In the genomic region with DNA sequence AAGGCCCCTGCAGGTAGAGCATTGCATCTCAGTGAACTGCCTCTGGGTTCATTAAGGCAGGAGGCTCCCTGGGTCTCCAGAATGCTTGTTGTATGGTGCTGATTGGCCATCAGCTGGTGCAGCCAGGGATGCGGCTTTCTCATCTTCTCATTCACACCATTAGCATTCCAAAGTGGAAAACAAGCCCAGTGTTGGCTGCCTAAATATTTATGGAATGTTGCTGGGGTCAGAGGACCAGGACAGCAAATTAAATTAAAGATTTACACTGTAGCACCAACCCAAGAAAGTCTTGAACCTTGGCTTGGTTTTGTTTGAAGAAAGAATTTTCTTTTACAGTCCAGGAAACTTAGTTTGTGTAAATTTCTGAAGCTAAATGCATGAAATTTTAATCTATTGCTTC, we compare ENCODE assay signal across 21 mouse cellular contexts.
"Had no signal": no experiment of that assay in that cellular context is flagged by ENCODE, and none has a peak within 500 bp of the region (broad histone marks: within the 10 kb centered on the region; RNA-seq: fewer than 3 reads in every experiment).

No protein-coding gene starts in this region.

- ATAC-seq: intestine, postnatal 0 days; liver, postnatal 0 days; lung, postnatal 0 days; midbrain, embryonic 15.5 days had no signal

- DNase-seq: left cerebral cortex, postnatal 4 days; liver, postnatal 0 days; lung, embryonic 14.5 days; right cerebral cortex, adult 18-20 months; right cerebral cortex, postnatal 14 days; right cerebral cortex, postnatal 4 days; thymus, adult 2 months; thymus, postnatal 14 days; thymus, postnatal 4 days had no signal

- H3K9me3 ChIP-seq: limb, embryonic 12.5 days; limb, embryonic 15.5 days; midbrain, embryonic 12.5 days; midbrain, embryonic 15.5 days; neural tube, embryonic 12.5 days; neural tube, embryonic 15.5 days had no signal

- H3K9ac ChIP-seq: limb, embryonic 12.5 days; limb, embryonic 15.5 days; liver, embryonic 14.5 days; liver, postnatal 0 days; lung, embryonic 14.5 days; midbrain, embryonic 12.5 days; midbrain, embryonic 15.5 days; neural tube, embryonic 12.5 days; neural tube, embryonic 15.5 days had no signal

- H3K36me3 ChIP-seq: limb, embryonic 12.5 days; limb, embryonic 15.5 days; midbrain, embryonic 12.5 days; midbrain, embryonic 15.5 days; neural tube, embryonic 12.5 days; neural tube, embryonic 15.5 days had no signal

- H3K27ac ChIP-seq: limb, embryonic 12.5 days; limb, embryonic 15.5 days; liver, embryonic 14.5 days; macrophage; midbrain, embryonic 12.5 days; midbrain, embryonic 15.5 days; neural tube, embryonic 12.5 days; neural tube, embryonic 15.5 days; stomach, postnatal 0 days had no signal

- H3K27me3 ChIP-seq: limb, embryonic 12.5 days; limb, embryonic 15.5 days; midbrain, embryonic 12.5 days; midbrain, embryonic 15.5 days; neural tube, embryonic 12.5 days; neural tube, embryonic 15.5 days had no signal

- H3K4me1 ChIP-seq: limb, embryonic 12.5 days; limb, embryonic 15.5 days had no signal

- H3K4me3 ChIP-seq: limb, embryonic 12.5 days; limb, embryonic 15.5 days; midbrain, embryonic 12.5 days; midbrain, embryonic 15.5 days; neural tube, embryonic 12.5 days; neural tube, embryonic 15.5 days had no signal

- H3K4me2 ChIP-seq: limb, embryonic 12.5 days; limb, embryonic 15.5 days; liver, embryonic 11.5 days; lung, embryonic 14.5 days; midbrain, embryonic 12.5 days; midbrain, embryonic 15.5 days; neural tube, embryonic 12.5 days; neural tube, embryonic 15.5 days had no signal
